Mouse (Mus musculus) CH12.LX (cell line): ENCODE measurements around the gene Sfta2.

Experiments used
- CTCF ChIP-seq, 2 experiments: IDR thresholded peaks in 1 of 2; conservative IDR thresholded peaks in 1 of 2; 2 replicates each; pipeline ENCODE4 v1.5.1; 2011 to 2012; ENCODE audit warnings: low read depth in 2 of 2, low read length in 2 of 2, improper control_type of control experiment in 1 of 2, inconsistent platforms in 1 of 2, mild to moderate bottlenecking in 1 of 2, moderate library complexity in 1 of 2
- ELF1 ChIP-seq: IDR thresholded peaks from 2 replicates; pipeline ENCODE4 v1.6.1; 2014; ENCODE audit warnings: low read depth, mild to moderate bottlenecking, inconsistent platforms, low read length, improper control_type of control experiment
- JUND ChIP-seq: conservative IDR thresholded peaks from 2 replicates; pipeline ENCODE4 v1.6.1; 2011; ENCODE audit warnings: low read depth, low read length, improper control_type of control experiment
- POLR2A ChIP-seq: IDR thresholded peaks from 2 replicates; pipeline ENCODE4 v1.6.1; 2011; ENCODE audit warnings: low read depth, mild to moderate bottlenecking, improper control_type of control experiment, low read length
- ZC3H11A ChIP-seq: IDR thresholded peaks from 2 replicates; pipeline ENCODE4 v1.6.1; 2012; ENCODE audit warnings: low read depth, mild to moderate bottlenecking, inconsistent platforms, low read length, improper control_type of control experiment

GRCm38 (mm10) chr17:35669731-35670130 lies 68.4 kb downstream of the Sfta2 start:
- no peak for TF ChIP-seq ELF1
- no peak for TF ChIP-seq ZC3H11A
- no peak for TF ChIP-seq JUND
- no peak for TF ChIP-seq CTCF (conservative IDR thresholded peaks at IDR 0.05 in 1 of 2, IDR thresholded peaks at IDR 0.05 in 1 of 2; ENCODE audit: low read depth in 2 of 2, low read length in 2 of 2)
- TF ChIP-seq POLR2A: no peak
